Mouse (Mus musculus): ENCODE measurements around the gene Mtrex.

- no peak for TF ChIP-seq HCFC1 (IDR thresholded peaks at IDR 0.05; ENCODE audit: borderline replicate concordance, insufficient read depth, low read length)
- TF ChIP-seq ZC3H11A (IDR thresholded peaks at IDR 0.05; ENCODE audit: borderline replicate concordance, low read depth, low read length): no peak
- no peak for TF ChIP-seq ZNF384 (IDR thresholded peaks at IDR 0.05; ENCODE audit: low read depth, low read length)
These were observed 66.3 kb downstream of the Mtrex start for GRCm38 (mm10) chr13:112860911-112861310.
